Mouse (Mus musculus): ENCODE results near the gene Gm20458.

DNA sequence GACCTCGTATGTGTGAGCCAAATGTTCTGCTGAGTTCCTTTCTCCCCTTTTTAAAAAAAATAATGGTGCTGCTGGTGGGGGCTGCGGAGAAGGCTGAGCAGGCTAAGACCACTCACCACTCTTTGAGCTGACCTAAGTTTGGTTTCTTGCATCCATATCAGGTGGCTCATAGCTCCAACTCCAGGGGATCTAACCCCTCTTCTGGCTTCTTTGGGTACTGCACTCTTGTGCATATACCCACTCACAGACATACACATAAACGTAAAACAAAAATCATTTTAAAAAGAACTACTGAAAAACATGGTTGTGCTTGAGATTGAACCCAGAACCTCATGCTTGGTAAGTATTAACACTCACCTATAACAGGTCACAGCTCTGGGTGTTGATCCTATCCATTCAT is 44.2 kb downstream of the Gm20458 start:
- TF ChIP-seq CTCF (IDR thresholded peaks at IDR 0.05; ENCODE audit: low read depth, low read length) (no peak), POLR2A (IDR thresholded peaks at IDR 0.05; ENCODE audit: borderline replicate concordance, low read depth, low read length) (no peak)
